Mouse (Mus musculus): ENCODE results near the gene Capn8.
A peak's percentile ranks its signal among the peaks of the same experiment; 100 is the strongest.

The Capn8 gene

DNA sequence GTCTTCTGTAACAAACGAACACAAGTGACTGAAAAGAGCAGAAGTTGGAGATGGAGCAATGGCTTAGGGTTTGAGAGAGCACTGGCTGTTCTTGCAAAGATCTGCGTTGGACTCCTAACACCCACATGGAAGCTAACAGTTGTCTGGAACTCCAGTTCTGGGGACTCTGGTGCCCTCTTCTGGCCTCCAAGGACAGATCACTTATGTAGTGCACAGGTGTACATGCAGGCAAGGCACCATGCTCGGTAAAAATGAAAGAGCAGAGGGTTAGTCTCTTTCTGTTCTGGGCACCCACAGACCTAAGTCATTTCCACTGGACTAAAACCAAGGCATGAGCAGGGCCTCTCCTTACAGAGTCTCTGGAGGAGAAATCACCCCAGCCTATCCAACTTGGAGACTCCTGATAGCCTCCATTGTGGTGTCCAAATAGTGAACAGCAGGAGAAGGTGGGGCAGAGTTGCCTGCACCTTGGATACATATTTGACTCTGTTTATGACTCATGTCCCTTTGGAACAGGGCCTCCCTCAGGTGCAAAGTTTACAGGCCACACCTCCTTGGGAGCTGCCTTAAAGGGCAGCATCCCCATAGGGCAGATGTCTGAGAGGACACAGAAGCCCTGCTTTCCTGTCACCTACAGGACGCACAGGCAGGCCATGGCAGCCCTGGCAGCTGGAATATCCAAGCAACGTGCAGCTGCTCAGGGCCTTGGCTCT is at the start of gene Capn8:
Capn8 (plus strand) TSS at position 600 of the 713 bp plus-strand sequence.
- no peak for DNase-seq (ENCODE audit: low spot score in 2 of 2)

DNA sequence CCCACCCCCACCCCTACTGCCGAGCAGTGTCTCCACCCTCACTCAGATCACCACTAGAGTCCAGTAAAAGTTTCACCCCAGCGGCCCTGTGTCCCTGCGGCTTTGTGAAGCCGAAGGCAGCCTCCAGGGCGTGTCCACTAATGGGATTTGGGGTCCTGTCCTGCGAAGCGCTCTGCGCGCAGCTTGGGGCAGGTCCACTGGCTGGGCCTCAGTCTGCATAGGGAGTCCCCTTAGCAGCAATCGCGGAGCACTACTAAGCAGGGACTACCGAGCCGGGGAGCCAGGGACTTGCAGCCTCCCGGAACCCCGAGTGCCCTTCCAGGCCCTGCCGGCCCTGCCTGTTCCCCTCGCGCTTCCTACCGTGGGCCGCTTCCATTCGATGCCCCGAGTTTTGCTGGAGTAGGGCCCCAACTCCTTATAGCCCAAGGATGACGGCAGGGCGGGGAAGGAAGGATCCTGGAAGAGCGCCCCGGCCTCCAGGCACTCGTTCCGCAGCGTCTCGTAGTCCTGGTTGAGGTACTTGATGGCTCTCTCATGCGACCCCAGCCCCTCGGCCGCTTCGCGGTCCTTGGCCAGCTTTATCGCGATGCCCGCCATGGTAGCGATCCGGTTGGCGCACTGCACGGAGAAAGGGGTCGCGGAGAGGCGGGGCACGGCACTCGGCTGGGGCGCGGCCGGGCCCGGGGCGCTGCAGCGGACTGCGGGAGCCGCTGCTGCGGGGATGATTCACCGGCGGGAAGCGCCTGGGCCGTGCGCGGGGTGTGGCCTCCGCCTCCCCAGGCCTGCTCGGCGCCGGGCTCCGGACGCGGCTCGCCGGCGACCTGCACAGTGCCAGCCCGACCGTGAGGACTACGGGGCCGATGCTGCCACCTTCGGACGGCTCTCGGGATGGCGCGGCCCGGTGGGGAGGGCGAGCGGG is 47.8 kb upstream of the Capn8 start, which contains the start of gene Capn2:
Capn2 (minus strand) TSS at position 851 of the 919 bp plus-strand sequence.
- peak; percentile 78 to 79 for DNase-seq (ENCODE audit: low spot score in 2 of 2)

DNA sequence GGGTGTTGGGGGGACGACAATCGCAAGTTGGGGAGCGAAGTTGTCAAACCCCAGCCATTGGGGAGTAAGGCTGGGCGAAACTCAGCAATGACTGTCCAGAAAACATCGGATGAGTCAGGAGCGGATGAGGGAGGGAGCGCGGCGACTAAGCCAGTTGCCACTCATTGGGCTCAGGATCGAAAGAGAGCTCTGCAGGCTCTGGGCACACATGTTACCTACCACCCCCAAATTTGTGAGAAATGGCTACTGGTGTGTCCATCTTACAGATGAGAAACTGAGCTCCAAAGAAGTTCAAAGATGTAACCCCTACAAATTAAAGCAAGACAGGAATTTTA is 47.2 kb upstream of the Capn8 start:
- DNase-seq (ENCODE audit: low spot score in 2 of 2) = no peak

DNA sequence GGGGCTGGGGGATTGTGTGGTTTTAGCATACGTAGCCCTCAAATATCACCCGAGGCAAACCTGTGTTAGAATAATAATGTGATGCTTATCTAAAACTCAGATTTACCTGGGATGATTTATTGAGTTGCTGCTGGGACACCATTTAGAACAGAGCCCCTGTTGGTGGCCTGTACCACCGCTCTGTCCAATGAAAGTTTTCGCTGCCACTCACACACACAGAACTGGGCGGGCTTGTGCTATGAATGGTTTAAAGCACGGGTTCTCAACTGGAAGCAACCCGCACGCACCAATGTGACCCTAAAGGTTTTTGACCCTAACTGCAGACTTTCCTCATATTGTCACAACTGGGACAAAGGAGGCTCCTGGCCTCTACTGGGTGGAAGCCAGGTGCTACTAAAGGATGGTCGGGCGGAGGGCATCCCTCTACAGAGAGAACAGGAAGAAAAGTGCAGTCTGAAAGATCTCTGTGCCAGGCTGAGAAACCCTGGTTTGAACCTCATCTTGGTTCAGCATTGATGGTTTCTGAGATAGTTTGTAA is 46.6 kb upstream of the Capn8 start:
- DNase-seq (ENCODE audit: low spot score in 2 of 2) = no peak

DNA sequence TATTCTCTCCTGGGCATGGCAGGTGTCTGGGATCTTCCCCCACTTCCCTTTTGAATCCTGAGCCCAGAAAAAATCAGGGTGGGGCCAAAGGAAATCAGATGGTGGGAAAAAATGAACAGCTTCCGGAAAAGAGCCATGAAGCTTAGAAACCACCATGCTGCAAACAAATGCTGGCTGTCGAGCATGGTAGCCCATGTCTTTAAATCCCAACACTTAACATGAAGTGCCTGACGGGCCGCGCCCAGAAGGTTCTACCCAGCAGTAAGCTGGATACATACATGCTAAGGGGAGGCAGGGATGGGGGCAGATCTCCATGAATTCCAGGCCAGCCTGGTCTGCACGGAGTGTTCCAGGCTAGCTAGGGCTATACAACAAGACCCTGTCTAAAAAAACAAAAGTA is 46.0 kb upstream of the Capn8 start:
- DNase-seq (ENCODE audit: low spot score in 2 of 2) = no peak

DNA sequence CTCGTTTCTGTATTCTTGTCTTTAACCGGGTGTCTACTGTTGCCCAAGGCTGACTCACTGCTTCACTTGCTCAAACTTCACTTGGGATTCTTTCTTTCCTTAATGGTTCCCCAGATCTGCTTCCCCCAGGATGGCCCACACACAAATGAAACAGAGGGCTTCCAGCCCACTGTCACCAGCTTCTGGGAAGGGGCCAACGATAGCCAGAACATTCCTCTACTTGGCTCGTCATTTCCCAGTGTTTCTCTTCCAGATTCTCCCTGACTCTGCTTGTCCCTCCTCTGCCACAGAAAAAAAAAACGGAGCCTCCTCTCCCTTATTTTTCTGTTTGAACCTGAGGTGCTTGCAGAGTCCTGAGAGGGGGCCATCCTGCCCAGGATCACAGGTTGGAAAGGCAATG is 45.5 kb upstream of the Capn8 start:
- no peak for DNase-seq (ENCODE audit: low spot score in 2 of 2)

DNA sequence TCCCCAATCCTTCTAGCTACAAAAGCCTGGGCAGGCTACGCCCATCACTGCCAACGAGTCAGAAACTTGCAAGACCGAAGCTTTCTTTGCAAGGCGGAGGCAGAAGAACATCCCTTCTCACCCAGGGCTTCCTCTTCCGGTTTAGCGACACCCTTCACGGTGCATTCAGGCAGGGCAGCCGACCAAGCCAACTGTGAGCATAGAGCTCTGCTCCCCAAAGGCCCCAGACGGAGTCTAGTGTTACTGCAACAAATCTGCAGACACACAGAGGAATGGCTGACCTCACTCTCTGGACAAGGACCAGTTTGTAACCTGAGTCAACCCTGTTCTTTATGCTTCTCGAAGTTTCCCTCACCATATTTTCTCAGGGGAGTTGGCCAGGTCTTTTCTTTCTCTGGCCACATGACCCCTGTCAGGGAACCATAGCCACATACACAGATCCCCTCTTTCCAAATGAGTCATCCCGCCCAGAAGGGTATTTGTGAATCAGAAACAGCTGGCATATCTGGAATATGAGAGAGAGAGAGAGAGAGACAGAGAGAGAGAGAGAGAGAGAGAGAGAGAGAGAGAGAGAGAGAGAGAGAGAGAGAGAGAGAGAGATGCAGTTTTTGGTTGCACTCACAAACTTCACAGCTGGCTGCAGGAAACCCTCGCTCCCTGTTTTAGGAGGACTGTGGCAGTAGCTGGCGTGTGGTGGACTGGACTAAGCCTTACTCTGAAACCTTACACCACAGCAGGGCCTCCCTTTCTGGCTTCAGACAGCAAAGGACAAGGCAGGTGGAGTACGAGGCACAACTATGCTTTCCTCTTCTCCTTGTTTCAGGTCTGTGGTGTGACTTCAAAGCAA is 44.5 kb upstream of the Capn8 start:
- DNase-seq (ENCODE audit: low spot score in 2 of 2) = peak; percentile 84 to 85

DNA sequence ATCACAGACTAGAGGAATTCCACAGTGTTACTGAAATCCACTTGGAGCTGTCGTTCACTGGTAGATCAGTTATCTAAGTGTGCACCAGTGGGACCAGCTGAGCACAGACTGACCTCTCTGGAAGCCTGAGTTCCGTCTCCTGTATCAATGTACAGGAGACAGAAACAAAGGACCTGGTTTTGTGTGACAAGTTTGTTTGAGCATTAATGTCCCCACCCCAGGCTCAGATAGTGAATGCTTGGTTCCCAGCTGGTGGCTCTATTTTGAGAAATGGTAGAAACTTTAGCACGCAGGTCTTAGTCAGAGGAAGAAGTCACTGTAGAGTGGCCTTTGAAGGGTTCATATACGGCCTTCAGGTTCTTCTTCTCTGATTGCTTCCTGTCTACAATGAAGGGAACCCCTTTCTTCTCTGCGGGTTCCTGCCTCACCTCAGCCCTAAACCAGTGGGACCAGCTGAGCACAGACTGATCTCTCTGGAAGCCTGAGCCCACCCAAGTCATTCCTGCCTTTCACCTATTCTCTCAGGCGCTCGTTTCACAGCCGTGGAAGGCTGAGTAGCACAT is 43.8 kb upstream of the Capn8 start:
- no peak for DNase-seq (ENCODE audit: low spot score in 2 of 2)

DNA sequence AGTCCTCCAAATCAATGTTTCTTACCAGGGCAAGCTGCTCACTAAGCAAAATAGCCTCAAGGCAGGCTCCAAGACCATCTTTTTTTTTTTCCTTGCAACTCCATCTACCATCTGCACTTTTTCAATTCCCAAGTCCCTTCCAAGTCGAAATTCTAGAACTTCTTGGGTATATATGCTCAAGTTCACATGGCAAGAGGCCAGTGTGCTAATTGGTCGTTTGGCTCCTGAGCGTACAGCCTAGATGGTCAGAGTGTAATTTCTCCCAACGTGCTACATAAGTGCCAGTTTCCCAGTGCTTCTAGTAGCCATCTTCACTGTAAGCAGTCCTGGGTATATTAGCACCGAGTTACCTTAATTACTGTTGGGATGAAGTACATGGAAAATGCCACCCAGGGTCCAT is 41.8 kb upstream of the Capn8 start:
- DNase-seq (ENCODE audit: low spot score in 2 of 2) = no peak

DNA sequence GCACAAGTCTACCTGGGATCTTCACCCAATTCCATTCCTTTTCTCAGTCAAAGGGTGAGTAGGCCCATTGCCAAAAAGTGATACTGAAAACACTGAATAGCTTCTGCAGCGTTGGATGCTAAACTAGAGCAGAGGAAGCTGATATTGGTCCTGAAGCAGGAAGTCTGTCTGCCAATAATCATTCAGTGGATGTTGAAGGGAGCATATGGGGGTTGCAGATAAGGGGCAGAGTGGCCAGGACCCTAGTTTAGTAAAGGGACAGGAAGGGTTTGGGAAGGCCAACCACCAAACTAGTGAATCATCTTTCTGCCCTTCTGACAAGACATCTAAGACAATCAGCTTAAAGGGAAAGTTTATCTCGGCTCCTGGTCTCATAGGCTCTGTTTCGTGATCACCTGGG is 41.1 kb upstream of the Capn8 start:
- no peak for DNase-seq (ENCODE audit: low spot score in 2 of 2)

DNA sequence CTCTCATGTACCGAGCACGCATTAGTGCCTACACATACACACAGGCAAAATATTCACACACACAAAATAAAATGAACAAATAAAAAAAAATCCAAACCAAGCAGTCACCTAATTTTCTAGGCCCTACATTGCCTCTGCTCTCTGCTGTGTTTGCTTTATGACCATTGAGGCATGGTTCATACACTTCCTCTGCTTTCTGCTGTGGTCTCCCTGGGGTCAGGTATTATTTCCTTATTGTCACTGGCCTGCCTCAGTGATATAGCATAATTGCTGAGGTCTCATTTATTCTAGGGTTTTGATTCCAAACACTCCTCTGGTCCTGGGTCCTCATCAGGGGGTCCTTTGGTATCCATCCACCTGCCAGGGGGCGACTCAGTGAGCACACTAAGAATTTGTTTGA is 39.2 kb upstream of the Capn8 start:
- DNase-seq (ENCODE audit: low spot score in 2 of 2) = peak; percentile 55 to 60

DNA sequence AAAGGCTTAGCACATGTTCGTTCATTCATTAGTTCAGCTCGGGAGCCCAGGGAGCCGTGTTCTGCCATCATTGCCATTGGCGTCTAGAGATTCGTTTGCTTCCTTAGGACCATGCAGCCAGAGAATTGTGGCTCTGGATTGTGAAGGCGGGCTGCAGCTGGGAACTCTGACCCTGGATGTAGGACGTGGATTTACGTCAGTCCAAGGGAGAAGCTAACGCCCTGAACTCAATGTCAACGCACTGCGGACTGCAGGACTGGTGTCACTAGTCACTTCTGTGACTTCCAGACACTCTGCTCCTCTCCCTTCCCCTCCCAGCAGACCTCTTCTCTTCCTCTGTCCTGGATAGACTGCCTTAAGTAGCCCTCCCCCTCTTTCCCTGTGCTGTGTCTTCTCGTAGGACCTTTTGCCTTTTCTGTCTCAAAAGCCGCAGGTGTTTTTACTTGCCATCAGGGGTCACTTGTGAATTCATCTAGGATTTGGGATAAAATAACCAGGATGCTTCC is 37.5 kb upstream of the Capn8 start:
- DNase-seq (ENCODE audit: low spot score in 2 of 2) = no peak

DNA sequence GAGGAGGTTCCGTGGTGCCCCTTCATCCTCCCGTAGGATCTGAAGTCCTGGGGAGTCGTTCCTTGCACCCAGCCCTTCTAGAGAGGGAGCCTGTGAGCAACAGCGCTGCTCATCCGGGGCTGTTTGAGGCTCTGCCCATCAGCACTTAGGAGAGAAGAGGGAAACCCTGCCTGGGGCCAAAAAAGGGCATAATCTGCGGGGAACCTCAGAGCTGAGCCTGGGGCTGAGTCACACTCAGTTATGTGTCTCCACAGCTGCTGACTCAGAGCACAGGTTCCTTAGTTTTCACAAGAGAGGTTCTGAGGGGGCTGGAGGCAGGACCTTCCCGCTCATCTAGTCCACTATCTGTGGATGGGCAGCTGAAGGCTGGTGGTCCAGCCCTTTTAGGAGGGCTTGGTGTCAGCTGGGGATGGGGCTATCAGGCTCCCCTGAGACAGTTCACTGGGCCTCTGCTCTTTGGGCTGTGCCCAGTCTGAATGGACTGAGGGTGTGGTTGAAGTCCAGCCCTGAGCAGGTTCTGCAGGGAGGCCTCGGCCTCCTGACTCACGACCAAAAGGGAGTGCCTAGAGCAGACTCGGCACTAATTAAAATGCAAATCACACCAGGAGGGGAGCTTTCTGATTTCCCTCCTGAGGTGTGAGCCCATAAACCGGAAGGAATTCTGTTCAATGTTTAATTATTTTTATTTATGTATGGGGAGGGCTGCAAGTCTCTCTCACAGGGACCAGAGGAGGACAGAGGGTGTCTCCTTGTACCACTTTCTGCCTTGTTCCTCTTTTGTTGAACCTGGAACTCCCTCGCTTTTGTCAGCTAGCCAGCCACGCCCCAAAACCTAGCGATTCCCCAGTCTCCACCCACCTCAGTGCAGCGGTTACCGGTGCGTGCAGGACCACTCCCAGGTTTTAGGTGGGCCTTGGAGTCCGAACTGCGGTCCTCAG is 36.6 kb upstream of the Capn8 start:
- peak; percentile 62 to 63 for DNase-seq (ENCODE audit: low spot score in 2 of 2)

DNA sequence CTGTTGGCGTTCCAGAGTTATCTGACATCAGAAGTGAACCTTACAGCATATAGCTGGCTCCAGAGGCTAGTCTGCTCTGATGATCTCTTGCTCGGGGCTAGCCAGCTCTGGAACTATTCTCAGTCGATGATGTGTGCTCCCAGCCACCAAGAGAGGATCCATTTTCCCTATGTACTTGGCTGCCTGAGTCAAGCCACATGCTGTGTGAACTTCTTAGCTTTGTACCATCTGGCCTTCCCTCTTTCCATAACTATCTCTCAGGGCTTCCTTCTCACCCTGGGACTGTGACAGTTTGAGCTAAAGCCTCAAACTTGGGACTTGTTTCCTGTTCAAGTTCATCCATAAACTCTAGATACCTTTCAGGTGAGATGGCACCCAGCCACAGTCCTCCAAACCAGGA is 31.2 kb upstream of the Capn8 start:
- DNase-seq (ENCODE audit: low spot score in 2 of 2) = no peak

DNA sequence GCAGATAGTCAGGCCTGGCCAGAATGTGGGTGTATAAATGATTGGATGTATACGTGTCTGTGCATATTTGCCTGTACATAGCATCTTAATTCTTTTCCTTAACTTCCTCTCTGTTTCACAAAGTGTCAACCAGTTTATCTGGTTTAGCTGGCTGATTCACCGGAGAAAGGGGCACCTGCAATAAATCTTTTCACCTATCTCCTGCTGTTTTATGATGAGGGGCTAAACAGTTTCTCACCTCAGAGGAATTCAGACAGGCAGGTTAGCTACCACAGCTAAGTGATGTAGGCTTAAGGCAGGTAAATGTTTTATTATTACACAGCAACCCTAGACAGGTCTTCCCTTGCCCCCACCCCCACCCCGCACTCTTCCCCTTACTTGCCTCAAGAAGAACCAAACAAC is 29.7 kb upstream of the Capn8 start:
- no peak for DNase-seq (ENCODE audit: low spot score in 2 of 2)

DNA sequence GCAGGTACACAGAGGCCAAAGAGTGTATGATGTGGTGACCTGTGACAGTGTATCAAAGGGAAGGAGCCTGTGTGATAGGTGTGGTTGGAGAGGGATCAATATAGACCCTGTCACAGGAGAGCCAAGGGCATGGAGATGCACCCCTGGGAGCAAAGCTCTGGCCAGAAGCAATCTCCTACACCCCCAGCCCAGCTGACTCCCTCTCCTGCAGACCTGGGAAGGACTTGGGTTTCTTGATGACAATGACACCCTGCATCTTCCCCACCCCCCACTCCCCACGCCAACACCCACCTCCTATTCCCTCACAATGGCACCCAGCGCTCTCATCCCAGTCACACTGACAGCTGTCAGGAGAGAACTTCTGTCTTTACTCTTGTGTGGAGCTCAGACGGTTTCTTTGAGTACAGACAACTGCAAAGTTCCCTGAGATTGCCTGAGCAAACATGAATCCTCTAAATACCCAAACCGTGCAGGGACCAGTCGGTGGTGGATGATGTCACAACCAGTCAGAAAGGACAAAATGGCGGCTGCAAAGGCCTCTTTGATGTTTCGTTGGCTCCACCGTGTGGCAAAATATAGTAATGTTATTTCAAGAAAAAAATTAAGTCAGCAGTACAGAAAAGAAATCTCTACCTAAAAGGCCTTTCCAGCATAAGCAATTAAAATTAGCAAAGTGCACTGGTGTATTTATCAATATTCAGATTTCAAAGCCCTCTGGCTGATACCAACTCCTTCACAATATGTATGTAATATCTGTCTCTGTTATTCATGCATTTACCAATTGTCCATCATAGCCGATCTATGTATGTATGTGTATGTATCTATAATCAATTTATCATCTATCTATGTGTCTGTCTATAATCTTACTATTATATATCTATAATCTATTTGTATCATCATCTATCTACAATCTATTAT is 25.5 kb upstream of the Capn8 start:
- DNase-seq (ENCODE audit: low spot score in 2 of 2) = peak; percentile 70 to 80

DNA sequence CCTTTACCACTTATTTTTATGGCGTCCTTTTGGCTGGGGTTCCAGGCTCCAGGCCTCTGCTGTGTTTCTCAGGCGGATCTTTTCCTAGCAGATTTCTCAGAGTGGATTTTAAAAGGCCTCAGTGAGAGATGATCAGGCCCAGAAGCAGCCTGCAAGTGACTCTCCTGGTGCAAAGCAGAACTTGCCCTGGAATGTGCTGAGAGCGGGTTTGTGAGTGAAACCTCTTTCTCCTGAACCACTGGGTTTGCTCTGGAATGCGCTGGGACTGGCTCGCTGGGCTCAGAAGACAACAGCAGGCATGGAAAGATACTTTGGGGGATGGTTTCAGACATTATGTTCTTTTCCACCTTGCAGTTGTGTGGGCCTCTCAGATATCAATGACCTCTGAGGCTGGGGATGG is 22.7 kb upstream of the Capn8 start:
- DNase-seq (ENCODE audit: low spot score in 2 of 2) = no peak

DNA sequence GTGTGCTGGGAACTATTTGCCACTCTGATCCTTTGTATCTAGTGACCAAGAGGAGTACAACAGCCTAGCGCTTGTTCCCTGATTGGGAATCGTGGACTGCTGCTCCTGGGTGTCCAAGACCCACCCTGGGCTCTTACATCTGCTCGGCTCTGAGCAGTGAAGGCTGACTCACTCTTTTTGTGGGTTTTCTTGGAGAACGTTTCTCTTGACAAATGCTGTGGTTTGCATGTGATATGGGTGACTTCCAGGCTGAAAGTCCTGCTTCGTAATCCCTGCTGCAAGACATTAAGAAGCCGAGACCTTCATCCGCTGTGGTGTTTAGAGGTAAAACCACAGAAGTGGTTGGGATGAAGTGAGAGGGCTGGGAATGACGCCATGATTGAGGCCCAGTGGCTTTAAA is 21.7 kb upstream of the Capn8 start:
- no peak for DNase-seq (ENCODE audit: low spot score in 2 of 2)

DNA sequence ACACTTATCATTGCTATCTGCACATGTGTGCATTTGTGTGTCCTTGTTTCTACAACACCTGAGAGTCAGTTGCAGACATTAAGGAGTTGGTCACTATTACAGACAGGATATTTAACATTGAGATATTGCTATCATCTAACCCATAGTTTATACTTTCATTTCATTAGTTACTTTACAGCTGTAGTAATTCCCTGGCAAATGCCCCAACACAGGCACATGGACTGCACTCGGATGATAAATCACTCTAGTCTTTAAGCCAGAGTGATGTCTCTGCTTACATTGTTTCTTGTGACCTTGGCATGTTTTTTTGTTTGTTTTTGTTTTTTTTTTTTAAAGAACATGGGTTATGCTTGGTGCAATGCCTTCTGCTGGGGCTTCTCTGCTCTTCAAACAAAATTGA is 20.9 kb upstream of the Capn8 start:
- DNase-seq (ENCODE audit: low spot score in 2 of 2) = no peak
